Mouse (Mus musculus): ENCODE data around the gene Serpinb1a. TPM values are rescaled to one million over a fixed set of nuclear protein-coding genes. Genes with fewer than 3 reads are reported as not detected.

Serpinb1a gene
- polyA plus RNA-seq, 1 experiment from 2014 or later = 2.6 TPM

GRCm38 (mm10) chr13:32860821-32861220, 9.8 kb upstream of the Serpinb1a start:
- Histone ChIP-seq H3K4me1 (0 out of 2 replicates have a peak, but pooled peaks cover 5% of the 10 kb centered on the region), H3K27ac (no peak overlapping the region), H3K9me3 (no peaks in the 10 kb centered on the region), H3K36me3 (no peaks in the 10 kb centered on the region), H3K27me3 (ENCODE audit: insufficient read depth, poor library complexity, severe bottlenecking) (no peaks in the 10 kb centered on the region), H3K4me3 (no peak overlapping the region)
- DNase-seq (ENCODE audit: low spot score) = no peak
- WGBS = 30% methylated on average over 3 of the region's 3 CpGs

GRCm38 (mm10) chr13:32853073-32853472, 2.1 kb upstream of the Serpinb1a start:
- 64% methylated on average over 2 of the region's 2 CpGs for WGBS
- H3K9me3 ChIP-seq = no peaks in the 10 kb centered on the region

GRCm38 (mm10) chr13:32852539-32852938, 1.6 kb upstream of the Serpinb1a start:
- Histone ChIP-seq H3K9me3 (no peaks in the 10 kb centered on the region), H3K4me3 (no peak overlapping the region), H3K4me1 (peaks cover 7% of the 10 kb centered on the region; the same call in 1 of the 2 replicates), H3K27me3 (ENCODE audit: insufficient read depth, poor library complexity, severe bottlenecking) (no peaks in the 10 kb centered on the region), H3K27ac (no peak overlapping the region), H3K36me3 (no peaks in the 10 kb centered on the region)
- 84% methylated on average over 4 of the region's 4 CpGs for whole genome bisulfite sequencing
- no peak for DNase-seq (ENCODE audit: low spot score)

More at GRCm38 (mm10) chr13:32853073-32853472, 2.1 kb upstream of the Serpinb1a start:
- no peaks in the 10 kb centered on the region for H3K27me3 ChIP-seq (ENCODE audit: insufficient read depth, poor library complexity, severe bottlenecking)
- H3K4me3 ChIP-seq = no peak overlapping the region
- no peak overlapping the region for H3K27ac ChIP-seq
- peaks cover 7% of the 10 kb centered on the region; the same call in 1 of the 2 replicates for H3K4me1 ChIP-seq
- DNase-seq (ENCODE audit: low spot score) = no peak
- H3K36me3 ChIP-seq = no peaks in the 10 kb centered on the region

GRCm38 (mm10) chr13:32851967-32852366, 982 bp upstream of the Serpinb1a start:
- H3K27me3 ChIP-seq (ENCODE audit: insufficient read depth, poor library complexity, severe bottlenecking) = no peaks in the 10 kb centered on the region
- no peaks in the 10 kb centered on the region for H3K9me3 ChIP-seq
- no peak overlapping the region for H3K4me3 ChIP-seq
- no peak for DNase-seq (ENCODE audit: low spot score)
- H3K4me1 ChIP-seq = peaks cover 7% of the 10 kb centered on the region; the same call in 1 of the 2 replicates
- H3K36me3 ChIP-seq = no peaks in the 10 kb centered on the region
- WGBS = 11% methylated on average over 7 of the region's 7 CpGs
- no peak overlapping the region for H3K27ac ChIP-seq

GRCm38 (mm10) chr13:32850156-32850555, 829 bp downstream of the Serpinb1a start:
- Histone ChIP-seq H3K4me1 (peaks cover 7% of the 10 kb centered on the region; the same call in 1 of the 2 replicates), H3K9me3 (no peaks in the 10 kb centered on the region), H3K27me3 (ENCODE audit: insufficient read depth, poor library complexity, severe bottlenecking) (no peaks in the 10 kb centered on the region), H3K27ac (no peak overlapping the region), H3K36me3 (no peaks in the 10 kb centered on the region), H3K4me3 (no peak overlapping the region)
- DNase-seq (ENCODE audit: low spot score) = no peak
- WGBS = 70% methylated on average over 1 of the region's 1 CpGs

- H3K9me3 ChIP-seq = no peaks in the 10 kb centered on the region
- no peak overlapping the region for H3K27ac ChIP-seq
- no peaks in the 10 kb centered on the region for H3K27me3 ChIP-seq (ENCODE audit: insufficient read depth, poor library complexity, severe bottlenecking)
- peaks cover 7% of the 10 kb centered on the region; the same call in 1 of the 2 replicates for H3K4me1 ChIP-seq
- DNase-seq (ENCODE audit: low spot score) = no peak
- no peak overlapping the region for H3K4me3 ChIP-seq
- H3K36me3 ChIP-seq = no peaks in the 10 kb centered on the region
Observed at GRCm38 (mm10) chr13:32849531-32850123, 1.4 kb downstream of the Serpinb1a start.

GRCm38 (mm10) chr13:32849092-32849491, 1.9 kb downstream of the Serpinb1a start:
- Histone ChIP-seq H3K9me3 (no peaks in the 10 kb centered on the region), H3K4me3 (no peak overlapping the region), H3K36me3 (no peaks in the 10 kb centered on the region), H3K27me3 (ENCODE audit: insufficient read depth, poor library complexity, severe bottlenecking) (no peaks in the 10 kb centered on the region), H3K4me1 (peaks cover 7% of the 10 kb centered on the region; the same call in 1 of the 2 replicates), H3K27ac (no peak overlapping the region)
- WGBS = 63% methylated on average over 4 of the region's 4 CpGs
- DNase-seq (ENCODE audit: low spot score) = no peak

GRCm38 (mm10) chr13:32846221-32846620, 4.8 kb downstream of the Serpinb1a start:
- H3K27ac ChIP-seq = no peak overlapping the region
- no peaks in the 10 kb centered on the region for H3K36me3 ChIP-seq
- H3K4me1 ChIP-seq = peaks cover 7% of the 10 kb centered on the region; the same call in 1 of the 2 replicates
- H3K9me3 ChIP-seq = no peaks in the 10 kb centered on the region
- no peak overlapping the region for H3K4me3 ChIP-seq
- H3K27me3 ChIP-seq (ENCODE audit: insufficient read depth, poor library complexity, severe bottlenecking) = no peaks in the 10 kb centered on the region
- DNase-seq (ENCODE audit: low spot score) = no peak

- no peaks in the 10 kb centered on the region for H3K4me1 ChIP-seq
- WGBS = 88% methylated on average over 3 of the region's 3 CpGs
Observed at GRCm38 (mm10) chr13:32841349-32841748, 9.6 kb downstream of the Serpinb1a start.

GRCm38 (mm10) chr13:32839314-32839713, 11.7 kb downstream of the Serpinb1a start:
- H3K9me3 ChIP-seq = no peaks in the 10 kb centered on the region
- no peak for DNase-seq (ENCODE audit: low spot score)
- H3K4me1 ChIP-seq = no peaks in the 10 kb centered on the region
- H3K4me3 ChIP-seq = no peak overlapping the region
- H3K27ac ChIP-seq = no peak overlapping the region
- no peaks in the 10 kb centered on the region for H3K27me3 ChIP-seq (ENCODE audit: insufficient read depth, poor library complexity, severe bottlenecking)
- 49% methylated on average over 1 of the region's 1 CpGs for WGBS
- H3K36me3 ChIP-seq = no peaks in the 10 kb centered on the region

More at GRCm38 (mm10) chr13:32841349-32841748, 9.6 kb downstream of the Serpinb1a start:
- no peaks in the 10 kb centered on the region for H3K9me3 ChIP-seq
- no peak overlapping the region for H3K4me3 ChIP-seq
- H3K27ac ChIP-seq = no peak overlapping the region
- H3K36me3 ChIP-seq = no peaks in the 10 kb centered on the region
- DNase-seq (ENCODE audit: low spot score) = no peak
- H3K27me3 ChIP-seq (ENCODE audit: insufficient read depth, poor library complexity, severe bottlenecking) = no peaks in the 10 kb centered on the region

- Histone ChIP-seq H3K4me3 (no peak overlapping the region), H3K4me1 (no peaks in the 10 kb centered on the region), H3K27me3 (ENCODE audit: insufficient read depth, poor library complexity, severe bottlenecking) (no peaks in the 10 kb centered on the region), H3K36me3 (no peaks in the 10 kb centered on the region), H3K9me3 (no peaks in the 10 kb centered on the region), H3K27ac (no peak overlapping the region)
- 86% methylated on average over 5 of the region's 5 CpGs for WGBS
- DNase-seq (ENCODE audit: low spot score) = no peak
Observed at GRCm38 (mm10) chr13:32834513-32834912, 16.5 kb downstream of the Serpinb1a start.

GRCm38 (mm10) chr13:32833237-32833636, 17.7 kb downstream of the Serpinb1a start:
- Histone ChIP-seq H3K4me1 (no peaks in the 10 kb centered on the region), H3K36me3 (no peaks in the 10 kb centered on the region), H3K4me3 (no peak overlapping the region), H3K9me3 (no peaks in the 10 kb centered on the region), H3K27me3 (ENCODE audit: insufficient read depth, poor library complexity, severe bottlenecking) (no peaks in the 10 kb centered on the region), H3K27ac (no peak overlapping the region)
- 67% methylated on average over 6 of the region's 6 CpGs for WGBS
- DNase-seq (ENCODE audit: low spot score) = no peak

- WGBS = 76% methylated on average over 3 of the region's 3 CpGs
- Histone ChIP-seq H3K36me3 (no peaks in the 10 kb centered on the region), H3K27me3 (ENCODE audit: insufficient read depth, poor library complexity, severe bottlenecking) (no peaks in the 10 kb centered on the region), H3K27ac (no peak overlapping the region), H3K9me3 (no peaks in the 10 kb centered on the region), H3K4me3 (no peak overlapping the region), H3K4me1 (no peaks in the 10 kb centered on the region)
- DNase-seq (ENCODE audit: low spot score) = no peak
Observed at GRCm38 (mm10) chr13:32832776-32833175, 18.2 kb downstream of the Serpinb1a start.
